Mouse (Mus musculus) stomach, embryonic 16.5 days (tissue): ENCODE measurements at regions not wholly inside any gene's neighbourhood (a gene's known extent, or its start where the extent isn't known, plus 50 kb on each side); places are given as distances from the start of the nearest gene placed in this dataset.
A peak's percentile ranks its signal among the peaks of the same experiment; 100 is the strongest.

ENCODE experiments used
- ATAC-seq: fragments of 200-750 bp; cut with Nextera tagmentation; 2 replicates; pipeline ENCODE4 v1.8.0; 2017; ENCODE audit warnings: moderate number of reproducible peaks, moderate TSS enrichment; ENCODE audit not compliant: insufficient read depth, low FRiP score
- H3K27ac ChIP-seq: fragments of 300-500 bp; sonication (generic); 2 replicates; pipeline ENCODE4 v1.5.1; 2014; ENCODE audit warnings: low read length
- H3K27me3 ChIP-seq: fragments of 300-500 bp; sonication (generic); 2 replicates; pipeline ENCODE4 v1.6.1; 2014; ENCODE audit warnings: low read length, control low read depth, mixed read lengths; ENCODE audit not compliant: control insufficient read depth, insufficient read depth
- H3K36me3 ChIP-seq: fragments of 300-500 bp; sonication (generic); 2 replicates; pipeline ENCODE4 v1.6.1; 2014; ENCODE audit warnings: low read length; ENCODE audit not compliant: control insufficient read depth, insufficient read depth
- H3K4me1 ChIP-seq: fragments of 300-500 bp; sonication (generic); 2 replicates; pipeline ENCODE4 v1.6.1; 2014; ENCODE audit warnings: low read length, control low read depth, mixed read lengths; ENCODE audit not compliant: control insufficient read depth, insufficient read depth
- H3K4me2 ChIP-seq: fragments of 300-500 bp; sonication (generic); 2 replicates; pipeline ENCODE4 v1.6.1; 2014; ENCODE audit warnings: low read depth, low read length, mixed read lengths
- H3K4me3 ChIP-seq: fragments of 300-500 bp; sonication (generic); replicated peaks from 2 replicates; pipeline ENCODE4 v1.5.1; 2014; ENCODE audit warnings: mild to moderate bottlenecking, low read length
- H3K9ac ChIP-seq: fragments of 300-500 bp; sonication (generic); 2 replicates; pipeline ENCODE4 v1.6.1; 2014; ENCODE audit warnings: low read length
- H3K9me3 ChIP-seq: fragments of 300-500 bp; sonication (generic); replicated peaks from 2 replicates; pipeline ENCODE4 v1.6.1; 2016; ENCODE audit warnings: low read length, control low read depth; ENCODE audit not compliant: control insufficient read depth
- WGBS: fragments of 180-500 bp; shearing (Covaris S2); extraction: QIAGEN DNeasy Blood & Tissue Kit; methylation state at CpG from one replicate; pipeline ENCODE4 v1.1.7; 2014; 5-methylcytosine and 5-hydroxymethylcytosine counted together

DNA sequence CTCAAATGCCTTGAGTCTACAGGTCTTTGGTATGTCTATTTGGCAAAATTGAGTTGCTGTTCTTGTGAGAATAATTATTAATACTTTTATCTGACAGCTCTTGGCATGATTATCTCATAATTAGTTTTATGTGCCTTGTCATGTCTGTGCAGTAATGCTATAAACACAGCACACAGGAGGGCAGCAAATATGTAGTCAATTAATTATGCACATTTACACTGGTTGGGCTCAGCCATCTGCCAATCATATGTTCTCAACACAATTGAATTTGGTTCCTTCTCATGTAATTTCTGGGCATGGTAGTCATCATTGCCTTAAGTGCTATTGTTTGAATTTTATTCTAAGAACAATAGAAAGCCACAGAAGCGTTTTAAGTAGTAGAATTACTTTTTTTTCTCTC lies 1650.7 kb upstream of the Tenm2 start:
- H3K4me2 ChIP-seq, result no peak overlapping the region
- 41% methylated on average over 1 of the region's 1 CpGs for WGBS

GRCm38 (mm10) chr11:38861622-38862345 lies 1626.0 kb upstream of the Tenm2 start:
- ATAC-seq, result no peak
- 25% methylated on average over 9 of the region's 9 CpGs for WGBS
- Histone ChIP-seq H3K4me1 (no peaks in the 10 kb centered on the region), H3K9me3 (no peaks in the 10 kb centered on the region), H3K27ac (no peak overlapping the region), H3K36me3 (no peaks in the 10 kb centered on the region), H3K4me3 (no peak overlapping the region), H3K27me3 (no peaks in the 10 kb centered on the region), H3K4me2 (no peak overlapping the region), H3K9ac (no peak overlapping the region)

More for the DNA sequence above, 1650.7 kb upstream of the Tenm2 start:
- no peak for ATAC-seq
- H3K9ac ChIP-seq, result no peak overlapping the region
- no peaks in the 10 kb centered on the region for H3K36me3 ChIP-seq
- H3K4me1 ChIP-seq, result no peaks in the 10 kb centered on the region
- H3K9me3 ChIP-seq, result no peaks in the 10 kb centered on the region
- H3K27ac ChIP-seq, result no peak overlapping the region
- no peaks in the 10 kb centered on the region for H3K27me3 ChIP-seq
- no peak overlapping the region for H3K4me3 ChIP-seq

- no peak overlapping the region for H3K4me2 ChIP-seq
Observed at GRCm38 (mm10) chr11:38856645-38857044, 1620.9 kb upstream of the Tenm2 start.

GRCm38 (mm10) chr11:38829148-38829547 lies 1593.4 kb upstream of the Tenm2 start:
- Histone ChIP-seq H3K4me2 (no peak overlapping the region), H3K27me3 (no peaks in the 10 kb centered on the region), H3K36me3 (no peaks in the 10 kb centered on the region), H3K9ac (no peak overlapping the region), H3K9me3 (no peaks in the 10 kb centered on the region), H3K4me3 (no peak overlapping the region), H3K27ac (no peak overlapping the region), H3K4me1 (no peaks in the 10 kb centered on the region)
- ATAC-seq, result no peak
- WGBS, result 71% methylated on average over 5 of the region's 5 CpGs

More at GRCm38 (mm10) chr11:38856645-38857044, 1620.9 kb upstream of the Tenm2 start:
- H3K4me3 ChIP-seq, result no peak overlapping the region
- WGBS, result 56% methylated on average over 9 of the region's 9 CpGs
- no peaks in the 10 kb centered on the region for H3K36me3 ChIP-seq
- no peak overlapping the region for H3K9ac ChIP-seq
- H3K4me1 ChIP-seq, result no peaks in the 10 kb centered on the region
- H3K9me3 ChIP-seq, result no peaks in the 10 kb centered on the region
- ATAC-seq, result no peak
- H3K27me3 ChIP-seq, result no peaks in the 10 kb centered on the region
- no peak overlapping the region for H3K27ac ChIP-seq

GRCm38 (mm10) chr11:38828375-38828774 lies 1592.6 kb upstream of the Tenm2 start:
- Histone ChIP-seq H3K27me3 (no peaks in the 10 kb centered on the region), H3K36me3 (no peaks in the 10 kb centered on the region), H3K27ac (no peak overlapping the region), H3K9ac (no peak overlapping the region), H3K4me2 (no peak overlapping the region), H3K4me1 (no peaks in the 10 kb centered on the region), H3K4me3 (no peak overlapping the region), H3K9me3 (no peaks in the 10 kb centered on the region)
- WGBS, result 53% methylated on average over 2 of the region's 2 CpGs
- no peak for ATAC-seq

GRCm38 (mm10) chr11:38825172-38825753 lies 1589.5 kb upstream of the Tenm2 start:
- no peak overlapping the region for H3K9ac ChIP-seq
- no peaks in the 10 kb centered on the region for H3K4me1 ChIP-seq
- no peak for ATAC-seq
- no peak overlapping the region for H3K27ac ChIP-seq
- no peaks in the 10 kb centered on the region for H3K9me3 ChIP-seq
- H3K4me3 ChIP-seq, result no peak overlapping the region
- no peaks in the 10 kb centered on the region for H3K36me3 ChIP-seq
- 60% methylated on average over 1 of the region's 1 CpGs for WGBS
- no peaks in the 10 kb centered on the region for H3K27me3 ChIP-seq
- no peak overlapping the region for H3K4me2 ChIP-seq

GRCm38 (mm10) chr11:38818141-38818540 lies 1582.4 kb upstream of the Tenm2 start:
- WGBS, result 64% methylated on average over 3 of the region's 3 CpGs
- H3K27ac ChIP-seq, result no peak overlapping the region

GRCm38 (mm10) chr11:38783548-38783947 lies 1547.8 kb upstream of the Tenm2 start:
- WGBS, result 54% methylated on average over 4 of the region's 4 CpGs
- Histone ChIP-seq H3K4me1 (no peaks in the 10 kb centered on the region), H3K4me2 (no peak overlapping the region), H3K9me3 (no peaks in the 10 kb centered on the region), H3K27me3 (no peaks in the 10 kb centered on the region), H3K36me3 (no peaks in the 10 kb centered on the region), H3K27ac (no peak overlapping the region), H3K4me3 (no peak overlapping the region), H3K9ac (no peak overlapping the region)
- 0 out of 2 replicates have a peak, but pooled peaks have one; percentile 17 for ATAC-seq

More at GRCm38 (mm10) chr11:38818141-38818540, 1582.4 kb upstream of the Tenm2 start:
- H3K27me3 ChIP-seq, result no peaks in the 10 kb centered on the region
- H3K4me1 ChIP-seq, result no peaks in the 10 kb centered on the region
- no peak overlapping the region for H3K4me3 ChIP-seq
- H3K4me2 ChIP-seq, result no peak overlapping the region
- H3K9ac ChIP-seq, result no peak overlapping the region
- no peaks in the 10 kb centered on the region for H3K9me3 ChIP-seq
- no peaks in the 10 kb centered on the region for H3K36me3 ChIP-seq
- ATAC-seq, result no peak

GRCm38 (mm10) chr11:38779585-38779984 lies 1543.8 kb upstream of the Tenm2 start:
- 81% methylated on average over 1 of the region's 1 CpGs for WGBS
- H3K4me2 ChIP-seq, result no peak overlapping the region
- H3K9ac ChIP-seq, result no peak overlapping the region
- no peaks in the 10 kb centered on the region for H3K27me3 ChIP-seq
- H3K9me3 ChIP-seq, result no peaks in the 10 kb centered on the region
- no peaks in the 10 kb centered on the region for H3K36me3 ChIP-seq
- H3K27ac ChIP-seq, result no peak overlapping the region
- no peak overlapping the region for H3K4me3 ChIP-seq
- no peak for ATAC-seq
- H3K4me1 ChIP-seq, result no peaks in the 10 kb centered on the region
